Comparison of ENCODE assay signal across 13 mouse cellular contexts in the genomic region with DNA sequence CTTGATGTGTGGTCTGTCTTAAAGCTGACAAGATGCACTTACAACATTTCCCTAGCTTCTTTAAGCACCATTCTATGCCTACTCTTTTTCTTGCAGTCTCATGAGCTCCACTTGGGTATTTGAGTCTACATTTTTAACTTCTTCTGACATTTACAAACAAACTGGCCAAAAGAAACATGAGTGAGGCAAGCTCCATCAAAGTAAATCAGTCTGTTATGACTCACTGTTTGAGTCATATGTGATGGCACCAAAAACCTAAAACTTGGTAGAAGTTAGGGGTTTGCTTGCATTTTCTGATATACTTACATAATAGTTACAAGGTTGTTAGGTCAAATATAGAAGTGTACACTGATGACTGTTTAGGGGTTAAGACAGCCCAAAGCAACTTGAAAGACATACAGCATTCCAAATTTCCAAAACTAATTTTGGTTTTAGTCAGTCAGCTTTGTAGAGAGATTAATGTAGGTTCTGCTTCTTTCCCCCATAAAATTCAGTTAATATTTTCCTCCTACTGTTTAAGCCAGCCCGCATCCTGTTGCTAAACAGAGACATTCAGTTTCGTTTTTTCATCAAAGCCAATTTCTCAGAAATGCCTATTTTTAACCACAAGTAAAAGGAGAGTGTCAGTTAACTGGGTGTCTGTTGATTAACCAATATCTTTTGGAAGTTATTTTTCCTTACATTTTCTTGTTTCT.
DNase-seq lines count a peak whose midpoint lies in the region; ATAC-seq and TF ChIP-seq lines count a peak whose summit lies in the region.
"Had no signal": no experiment of that assay in that cellular context is flagged by ENCODE, and none has a peak within 500 bp of the region (broad histone marks: within the 10 kb centered on the region; RNA-seq: fewer than 3 reads in every experiment).

No protein-coding gene starts in this region.

- no peaks in the 10 kb centered on the region for H3K36me3 ChIP-seq in liver, embryonic 14.5 days (replicated peaks; ENCODE audit: control insufficient read depth, insufficient read depth, low read depth)
- no peaks in the 10 kb centered on the region for H3K36me3 ChIP-seq in liver, embryonic 11.5 days (ENCODE audit: control insufficient read depth, insufficient read depth, low read length)
- no peaks in the 10 kb centered on the region for H3K36me3 ChIP-seq in megakaryocyte, embryonic 14.5 days (replicated peaks; ENCODE audit: low read length)
- H3K36me3 ChIP-seq: embryonic facial prominence, embryonic 12.5 days; forebrain, embryonic 12.5 days had no signal

- no peaks in the 10 kb centered on the region for H3K9me3 ChIP-seq in liver, embryonic 14.5 days (ENCODE audit: control insufficient read depth, low read length)
- no peaks in the 10 kb centered on the region for H3K9me3 ChIP-seq in liver, embryonic 11.5 days (ENCODE audit: control insufficient read depth, low read length)
- no peaks in the 10 kb centered on the region for H3K9me3 ChIP-seq in megakaryocyte, embryonic 14.5 days
- H3K9me3 ChIP-seq: embryonic facial prominence, embryonic 12.5 days; forebrain, embryonic 12.5 days had no signal

- TF ChIP-seq EP300 in liver, embryonic 14.5 days (IDR thresholded peaks at IDR 0.05; ENCODE audit: low read depth): no peak

- 23% methylated on average over 2 of the region's 2 CpGs for WGBS in liver, embryonic 14.5 days (ENCODE audit: insufficient replicate concordance)
- 61% methylated on average over 2 of the region's 2 CpGs for WGBS in liver, embryonic 11.5 days

- H3K27me3 ChIP-seq in liver, embryonic 14.5 days (ENCODE audit: control insufficient read depth, insufficient read depth, low read length): no peaks in the 10 kb centered on the region
- no peaks in the 10 kb centered on the region for H3K27me3 ChIP-seq in liver, embryonic 11.5 days (replicated peaks; ENCODE audit: control insufficient read depth, insufficient read depth, low read length)
- no peaks in the 10 kb centered on the region for H3K27me3 ChIP-seq in megakaryocyte, embryonic 14.5 days (replicated peaks)
- H3K27me3 ChIP-seq: embryonic facial prominence, embryonic 12.5 days; forebrain, embryonic 12.5 days had no signal

- peak in 2 of 3 experiments; percentile 13 to 26 for DNase-seq in liver, embryonic 14.5 days (ENCODE audit: low read depth in 3 of 3, low spot score in 3 of 3)
- DNase-seq in liver, embryonic 11.5 days (ENCODE audit: low spot score): no peak
- peak; percentile 8 for DNase-seq in brain, adult 2 months (ENCODE audit: low read depth, low spot score)
- DNase-seq in adrenal gland, adult 18-20 months (ENCODE audit: low spot score in 2 of 2): no peak
- DNase-seq in ovary, postnatal 14 days (ENCODE audit: low spot score): no peak
- no peak for DNase-seq in ovary, postnatal 36 days (ENCODE audit: low spot score)
- DNase-seq: cerebellum, postnatal 14 days; kidney, postnatal 10 days; right cerebral cortex, postnatal 25 days had no signal

- H3K9ac ChIP-seq in liver, embryonic 14.5 days (replicated peaks): no peak overlapping the region
- H3K9ac ChIP-seq in liver, embryonic 11.5 days (ENCODE audit: low read depth, low read length): no peak overlapping the region
- H3K9ac ChIP-seq: embryonic facial prominence, embryonic 12.5 days; forebrain, embryonic 12.5 days had no signal

- no peak for TF ChIP-seq CTCF in liver, embryonic 14.5 days (IDR thresholded peaks at IDR 0.05; ENCODE audit: low read depth)

- H3K4me3 ChIP-seq in liver, embryonic 14.5 days (ENCODE audit: insufficient read depth in 1 of 2, low read depth in 2 of 2, low read length in 2 of 2): no peak overlapping the region
- no peak overlapping the region for H3K4me3 ChIP-seq in liver, embryonic 11.5 days (ENCODE audit: low read depth, low read length)
- H3K4me3 ChIP-seq in megakaryocyte, embryonic 14.5 days (replicated peaks): peak overlapping the region; percentile 79
- H3K4me3 ChIP-seq: embryonic facial prominence, embryonic 12.5 days; forebrain, embryonic 12.5 days had no signal

- no peak overlapping the region for H3K4me2 ChIP-seq in liver, embryonic 14.5 days (ENCODE audit: low read depth)
- no peak overlapping the region for H3K4me2 ChIP-seq in liver, embryonic 11.5 days
- H3K4me2 ChIP-seq: embryonic facial prominence, embryonic 12.5 days; forebrain, embryonic 12.5 days had no signal

- H3K4me1 ChIP-seq in liver, embryonic 14.5 days (replicated peaks; ENCODE audit: control insufficient read depth in 2 of 2, insufficient read depth in 2 of 2, low read length in 1 of 2): no peaks in the 10 kb centered on the region
- no peaks in the 10 kb centered on the region for H3K4me1 ChIP-seq in liver, embryonic 11.5 days (replicated peaks; ENCODE audit: control insufficient read depth, insufficient read depth, low read length)
- H3K4me1 ChIP-seq in megakaryocyte, embryonic 14.5 days: peaks cover 28% of the 10 kb centered on the region
- H3K4me1 ChIP-seq: embryonic facial prominence, embryonic 12.5 days; forebrain, embryonic 12.5 days had no signal

- ATAC-seq in liver, embryonic 14.5 days (ENCODE audit: insufficient read depth): no peak
- no peak for ATAC-seq in liver, embryonic 11.5 days (replicated peaks; ENCODE audit: low FRiP score)
- peak; percentile 93 for ATAC-seq in CD4-positive, CD25-positive, alpha-beta regulatory T cell, adult 4 months

- H3K27ac ChIP-seq in liver, embryonic 14.5 days: no peak overlapping the region
- H3K27ac ChIP-seq in liver, embryonic 11.5 days (ENCODE audit: low read depth, low read length): no peak overlapping the region
- H3K27ac ChIP-seq: embryonic facial prominence, embryonic 12.5 days; forebrain, embryonic 12.5 days had no signal

Comparison
In these comparisons a context has a peak if more than half of its experiments do, and no peak if none do; other contexts are left out.
1. DNase-seq: peak in liver, embryonic 14.5 days (2 of 3) and brain, adult 2 months (single experiment); none in liver, embryonic 11.5 days (single experiment), adrenal gland, adult 18-20 months (0 of 2), ovary, postnatal 14 days (single experiment) and ovary, postnatal 36 days (single experiment).